Mouse (Mus musculus): ENCODE results near the gene Hjurp. TPM values are rescaled to one million over a fixed set of nuclear protein-coding genes. Genes with fewer than 3 reads are reported as not detected.
A peak's percentile ranks its signal among the peaks of the same experiment; 100 is the strongest.

The Hjurp gene
- total and polyA plus RNA-seq, 3 experiments, result 59.4 to 103 (median 76.3) TPM

DNA sequence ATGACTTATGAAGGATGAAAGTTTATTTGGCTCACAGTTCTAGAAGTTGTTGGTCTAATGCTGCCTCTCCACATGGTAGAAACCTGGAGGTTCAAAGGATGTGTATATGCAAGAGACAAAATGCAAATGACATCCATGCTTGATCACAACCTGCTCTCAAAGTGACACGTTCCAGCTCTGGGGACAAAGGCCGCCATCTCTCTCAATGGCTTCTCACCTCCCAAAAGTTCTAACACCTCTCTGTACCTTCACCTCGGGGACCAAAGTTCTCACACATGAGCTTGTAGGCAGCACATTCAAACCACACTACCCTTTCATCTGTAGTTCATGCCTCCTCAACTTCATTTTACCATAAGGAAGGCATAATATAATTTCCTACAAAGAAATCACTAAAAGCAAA lies 59.9 kb downstream of the Hjurp start:
- TF ChIP-seq SMC3 (IDR thresholded peaks at IDR 0.05; ENCODE audit: low read depth, low read length), result no peak
- TF ChIP-seq USF1 (IDR thresholded peaks at IDR 0.05; ENCODE audit: low read depth, low read length), result no peak
- TF ChIP-seq USF2 (IDR thresholded peaks at IDR 0.05; ENCODE audit: borderline replicate concordance in 1 of 2, insufficient read depth in 1 of 2, low read depth in 1 of 2, low read length in 2 of 2), result no peak
- TF ChIP-seq MAZ (IDR thresholded peaks at IDR 0.05; ENCODE audit: low read depth, low read length), result no peak
- no peak for TF ChIP-seq GABPA (IDR thresholded peaks at IDR 0.05; ENCODE audit: low read depth, low read length)
- no peak for TF ChIP-seq CHD1 (IDR thresholded peaks at IDR 0.05; ENCODE audit: low read depth, low read length)
- no peak for TF ChIP-seq CTCF (IDR thresholded peaks at IDR 0.05 in 2 of 3, conservative IDR thresholded peaks at IDR 0.05 in 1 of 3; ENCODE audit: control insufficient read depth in 1 of 3, insufficient read depth in 1 of 3, low read depth in 2 of 3, low read length in 3 of 3, poor library complexity in 1 of 3, severe bottlenecking in 1 of 3)
- no peak for TF ChIP-seq RCOR1 (IDR thresholded peaks at IDR 0.05; ENCODE audit: low read depth, low read length)
- no peak for TF ChIP-seq MYC (IDR thresholded peaks at IDR 0.05; ENCODE audit: low read depth, low read length)
- H3K9me3 ChIP-seq (replicated peaks; ENCODE audit: insufficient read depth, low read length), result no peaks in the 10 kb centered on the region
- H3K79me2 ChIP-seq (ENCODE audit: control insufficient read depth, insufficient read depth, low read length, poor library complexity), result no peaks in the 10 kb centered on the region
- no peak overlapping the region for H3K4me3 ChIP-seq (ENCODE audit: control insufficient read depth in 1 of 2, insufficient read depth in 1 of 2, low read depth in 2 of 2, low read length in 2 of 2)
- no peak overlapping the region for H3K27ac ChIP-seq (ENCODE audit: control insufficient read depth, low read depth, low read length)
- peak; percentile 4 for DNase-seq (ENCODE audit: low read depth, low spot score)
- no peaks in the 10 kb centered on the region for H3K27me3 ChIP-seq (ENCODE audit: control insufficient read depth in 1 of 2, insufficient read depth in 2 of 2, low read length in 2 of 2)
- H3K36me3 ChIP-seq (ENCODE audit: control insufficient read depth in 1 of 2, insufficient read depth in 2 of 2, low read length in 2 of 2), result no peaks in the 10 kb centered on the region
- H3K9ac ChIP-seq (ENCODE audit: control insufficient read depth, low read depth, low read length, poor library complexity, severe bottlenecking), result no peak overlapping the region
- no peaks in the 10 kb centered on the region for H3K4me1 ChIP-seq (ENCODE audit: control insufficient read depth in 1 of 2, insufficient read depth in 2 of 2, low read length in 2 of 2)

DNA sequence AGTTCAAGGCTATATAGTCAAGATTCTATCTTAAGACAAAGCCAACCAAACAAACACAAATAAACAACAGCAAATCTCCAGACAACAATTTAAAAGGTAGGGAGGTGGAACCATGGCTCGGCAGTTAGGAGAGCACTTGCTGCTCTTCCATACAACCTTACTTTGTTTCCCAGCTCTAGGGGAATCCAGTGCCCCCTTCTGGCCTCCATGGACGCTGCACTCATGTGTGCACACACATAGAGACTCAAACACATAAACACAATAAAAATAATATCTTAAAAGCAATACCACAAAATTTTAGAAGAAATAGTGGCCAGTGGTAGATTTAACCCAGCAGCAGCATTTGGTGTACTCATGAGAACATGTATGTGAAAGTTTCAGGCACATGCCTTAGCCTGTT lies 60.3 kb downstream of the Hjurp start:
- Histone ChIP-seq H3K36me3 (ENCODE audit: control insufficient read depth in 1 of 2, insufficient read depth in 2 of 2, low read length in 2 of 2) (no peaks in the 10 kb centered on the region), H3K9me3 (replicated peaks; ENCODE audit: insufficient read depth, low read length) (no peaks in the 10 kb centered on the region), H3K4me3 (ENCODE audit: control insufficient read depth in 1 of 2, insufficient read depth in 1 of 2, low read depth in 2 of 2, low read length in 2 of 2) (no peak overlapping the region), H3K79me2 (ENCODE audit: control insufficient read depth, insufficient read depth, low read length, poor library complexity) (no peaks in the 10 kb centered on the region), H3K27ac (ENCODE audit: control insufficient read depth, low read depth, low read length) (no peak overlapping the region), H3K27me3 (ENCODE audit: control insufficient read depth in 1 of 2, insufficient read depth in 2 of 2, low read length in 2 of 2) (no peaks in the 10 kb centered on the region), H3K4me1 (ENCODE audit: control insufficient read depth in 1 of 2, insufficient read depth in 2 of 2, low read length in 2 of 2) (no peaks in the 10 kb centered on the region), H3K9ac (ENCODE audit: control insufficient read depth, low read depth, low read length, poor library complexity, severe bottlenecking) (no peak overlapping the region)
- peak; percentile 19 for DNase-seq (ENCODE audit: low read depth, low spot score)
- TF ChIP-seq GATA1 (IDR thresholded peaks at IDR 0.05; ENCODE audit: low read depth, low read length) (no peak), USF1 (IDR thresholded peaks at IDR 0.05; ENCODE audit: low read depth, low read length) (no peak), RCOR1 (IDR thresholded peaks at IDR 0.05; ENCODE audit: low read depth, low read length) (no peak), TCF12 (IDR thresholded peaks at IDR 0.05; ENCODE audit: low read depth, low read length) (no peak), CTCF (IDR thresholded peaks at IDR 0.05 in 2 of 3, conservative IDR thresholded peaks at IDR 0.05 in 1 of 3; ENCODE audit: control insufficient read depth in 1 of 3, insufficient read depth in 1 of 3, low read depth in 2 of 3, low read length in 3 of 3, poor library complexity in 1 of 3, severe bottlenecking in 1 of 3) (peak in 2 of 3 experiments; percentile 28 to 31; a peak in 3 of 6 replicates)

DNA sequence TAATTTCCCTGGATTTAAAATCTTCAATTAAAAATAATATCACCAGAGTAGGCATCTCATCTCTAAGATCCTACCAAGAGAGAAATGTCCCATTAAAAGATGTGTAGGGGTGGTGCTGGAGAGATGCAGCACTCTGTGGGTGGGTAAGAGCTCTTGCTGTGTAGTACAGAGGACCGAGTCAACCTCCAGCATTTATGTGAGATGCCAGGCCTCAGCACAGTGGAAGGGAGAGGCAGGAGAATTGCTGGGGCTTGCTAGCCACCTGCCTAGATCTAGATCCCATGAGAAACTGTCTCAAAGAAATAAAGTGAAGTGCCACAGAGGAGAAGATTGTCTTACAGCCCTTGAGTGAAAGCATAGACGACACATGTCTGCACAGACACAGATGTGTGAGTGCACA lies 60.9 kb downstream of the Hjurp start:
- DNase-seq (ENCODE audit: low read depth, low spot score), result peak; percentile 4
- H3K9me3 ChIP-seq (replicated peaks; ENCODE audit: insufficient read depth, low read length), result no peaks in the 10 kb centered on the region

More for the DNA sequence above, 60.9 kb downstream of the Hjurp start:
- H3K27ac ChIP-seq (ENCODE audit: control insufficient read depth, low read depth, low read length), result no peak overlapping the region
- no peaks in the 10 kb centered on the region for H3K36me3 ChIP-seq (ENCODE audit: control insufficient read depth in 1 of 2, insufficient read depth in 2 of 2, low read length in 2 of 2)
- H3K9ac ChIP-seq (ENCODE audit: control insufficient read depth, low read depth, low read length, poor library complexity, severe bottlenecking), result no peak overlapping the region
- H3K4me1 ChIP-seq (ENCODE audit: control insufficient read depth in 1 of 2, insufficient read depth in 2 of 2, low read length in 2 of 2), result no peaks in the 10 kb centered on the region
- no peak overlapping the region for H3K4me3 ChIP-seq (ENCODE audit: control insufficient read depth in 1 of 2, insufficient read depth in 1 of 2, low read depth in 2 of 2, low read length in 2 of 2)
- no peaks in the 10 kb centered on the region for H3K79me2 ChIP-seq (ENCODE audit: control insufficient read depth, insufficient read depth, low read length, poor library complexity)
- TF ChIP-seq GABPA (IDR thresholded peaks at IDR 0.05; ENCODE audit: low read depth, low read length) (no peak), MEF2A (IDR thresholded peaks at IDR 0.05; ENCODE audit: extremely low read depth, insufficient replicate concordance, low read depth, low read length, poor library complexity, severe bottlenecking) (no peak), USF2 (IDR thresholded peaks at IDR 0.05; ENCODE audit: borderline replicate concordance in 1 of 2, insufficient read depth in 1 of 2, low read depth in 1 of 2, low read length in 2 of 2) (no peak), ELF1 (IDR thresholded peaks at IDR 0.05; ENCODE audit: low read depth, low read length) (no peak), CTCF (IDR thresholded peaks at IDR 0.05 in 2 of 3, conservative IDR thresholded peaks at IDR 0.05 in 1 of 3; ENCODE audit: control insufficient read depth in 1 of 3, insufficient read depth in 1 of 3, low read depth in 2 of 3, low read length in 3 of 3, poor library complexity in 1 of 3, severe bottlenecking in 1 of 3) (no peak), ZMIZ1 (IDR thresholded peaks at IDR 0.05; ENCODE audit: low read depth, low read length) (no peak), MYB (IDR thresholded peaks at IDR 0.05; ENCODE audit: low read depth, low read length) (no peak), RAD21 (IDR thresholded peaks at IDR 0.05; ENCODE audit: low read depth, low read length) (no peak)
- H3K27me3 ChIP-seq (ENCODE audit: control insufficient read depth in 1 of 2, insufficient read depth in 2 of 2, low read length in 2 of 2), result no peaks in the 10 kb centered on the region
